Mouse (Mus musculus) forebrain, embryonic 14.5 days (tissue): ENCODE results near the gene Bbs9. TPM values are rescaled to one million over a fixed set of nuclear protein-coding genes. Genes with fewer than 3 reads are reported as not detected.
A peak's percentile ranks its signal among the peaks of the same experiment; 100 is the strongest.

ENCODE experiments used
- ATAC-seq: fragments of 200-750 bp; cut with Nextera tagmentation; 2 replicates; pipeline ENCODE4 v1.8.0; 2017; ENCODE audit warnings: mild to moderate bottlenecking, moderate library complexity
- DNase-seq: peaks from one replicate; pipeline ENCODE4 v3.0.0-alpha.2; 2015; ENCODE audit warnings: low spot score
- H3K27ac ChIP-seq: fragments of 300-500 bp; sonication (generic); 2 replicates; pipeline ENCODE4 v1.5.1; 2014; ENCODE audit warnings: low read depth, mild to moderate bottlenecking, control low read depth, low read length, moderate library complexity
- H3K27me3 ChIP-seq: fragments of 300-500 bp; sonication (generic); replicated peaks from 2 replicates; pipeline ENCODE4 v1.6.1; 2014; ENCODE audit warnings: low read length, control low read depth, mixed read lengths; ENCODE audit not compliant: control insufficient read depth, insufficient read depth
- H3K36me3 ChIP-seq: fragments of 300-500 bp; sonication (generic); 2 replicates; pipeline ENCODE4 v1.6.1; 2014; ENCODE audit warnings: low read length, control low read depth; ENCODE audit not compliant: control insufficient read depth, insufficient read depth
- H3K4me1 ChIP-seq: fragments of 300-500 bp; sonication (generic); 2 replicates; pipeline ENCODE4 v1.6.1; 2014; ENCODE audit warnings: antibody characterized with exemption, low read length, control low read depth; ENCODE audit not compliant: control insufficient read depth, insufficient read depth
- H3K4me2 ChIP-seq: fragments of 300-500 bp; sonication (generic); 2 replicates; pipeline ENCODE4 v1.6.1; 2014; ENCODE audit warnings: mild to moderate bottlenecking, control low read depth, low read length
- H3K4me3 ChIP-seq: fragments of 300-500 bp; sonication (generic); 2 replicates; pipeline ENCODE4 v1.5.1; 2014; ENCODE audit warnings: low read depth, low read length, control low read depth
- H3K9ac ChIP-seq: fragments of 300-500 bp; sonication (generic); 2 replicates; pipeline ENCODE4 v1.6.1; 2014; ENCODE audit warnings: mild to moderate bottlenecking, low read length, control low read depth, moderate library complexity
- H3K9me3 ChIP-seq: fragments of 300-500 bp; sonication (generic); replicated peaks from 2 replicates; pipeline ENCODE4 v1.6.1; 2016; ENCODE audit warnings: low read length, control low read depth, mixed read lengths; ENCODE audit not compliant: control insufficient read depth
- WGBS: fragments of 180-500 bp; shearing (Covaris S2); extraction: QIAGEN DNeasy Blood & Tissue Kit; methylation state at CpG from one replicate; pipeline ENCODE4 v1.1.7; 2014; 5-methylcytosine and 5-hydroxymethylcytosine counted together
- polyA plus RNA-seq: library from polyadenylated mRNA; unstranded; fragments of >200 nt; fragmentation: Nextera tagmentation; extraction: Ambion mirVana; gene quantifications from 2 replicates; pipeline ENCODE4 v1.2.1, GENCODE M21; 2014

Bbs9 gene
- polyA plus RNA-seq, 1 experiment from 2014 or later: 18.1 TPM

DNA sequence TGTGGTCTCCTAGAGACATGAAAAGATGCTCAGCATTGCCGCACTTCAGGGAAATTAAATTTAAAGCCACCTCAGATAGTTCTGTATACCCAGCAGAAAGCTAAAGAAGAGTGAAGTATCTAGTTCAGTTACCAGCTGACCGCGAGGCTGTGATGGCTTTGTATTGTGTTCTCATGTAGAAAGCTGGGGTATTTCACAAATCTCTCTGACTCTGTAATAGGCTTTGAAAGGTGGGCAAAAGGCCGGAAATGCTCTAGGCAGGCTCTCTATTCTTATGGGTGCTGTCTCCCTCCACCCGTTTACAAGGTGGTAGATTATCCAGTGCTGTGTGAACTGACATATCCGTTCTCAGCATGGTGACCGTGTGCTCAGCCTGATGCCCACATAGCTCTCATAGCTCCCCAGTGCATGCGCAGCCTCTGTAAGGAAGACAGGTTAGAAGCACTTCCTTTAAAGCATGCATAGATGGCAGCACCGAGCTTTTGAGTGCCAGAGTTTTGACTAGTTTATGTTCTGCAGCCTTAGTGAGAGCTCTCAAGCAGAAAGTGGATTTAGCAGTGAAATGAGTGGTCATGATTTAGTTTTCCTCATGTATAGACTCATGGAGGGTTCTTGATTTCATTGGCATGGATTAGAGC lies 57.4 kb downstream of the Bbs9 start:
- no peaks in the 10 kb centered on the region for H3K9me3 ChIP-seq
- H3K9ac ChIP-seq: no peak overlapping the region
- no peaks in the 10 kb centered on the region for H3K27me3 ChIP-seq
- H3K4me3 ChIP-seq: no peak overlapping the region
- H3K4me1 ChIP-seq: no peaks in the 10 kb centered on the region; the same call in 1 of the 2 replicates
- DNase-seq: peak; percentile 85
- 53% methylated on average over 9 of the region's 9 CpGs for WGBS
- no peak overlapping the region for H3K27ac ChIP-seq
- H3K4me2 ChIP-seq: no peak overlapping the region
- H3K36me3 ChIP-seq: no peaks in the 10 kb centered on the region
- peak; percentile 92 for ATAC-seq

DNA sequence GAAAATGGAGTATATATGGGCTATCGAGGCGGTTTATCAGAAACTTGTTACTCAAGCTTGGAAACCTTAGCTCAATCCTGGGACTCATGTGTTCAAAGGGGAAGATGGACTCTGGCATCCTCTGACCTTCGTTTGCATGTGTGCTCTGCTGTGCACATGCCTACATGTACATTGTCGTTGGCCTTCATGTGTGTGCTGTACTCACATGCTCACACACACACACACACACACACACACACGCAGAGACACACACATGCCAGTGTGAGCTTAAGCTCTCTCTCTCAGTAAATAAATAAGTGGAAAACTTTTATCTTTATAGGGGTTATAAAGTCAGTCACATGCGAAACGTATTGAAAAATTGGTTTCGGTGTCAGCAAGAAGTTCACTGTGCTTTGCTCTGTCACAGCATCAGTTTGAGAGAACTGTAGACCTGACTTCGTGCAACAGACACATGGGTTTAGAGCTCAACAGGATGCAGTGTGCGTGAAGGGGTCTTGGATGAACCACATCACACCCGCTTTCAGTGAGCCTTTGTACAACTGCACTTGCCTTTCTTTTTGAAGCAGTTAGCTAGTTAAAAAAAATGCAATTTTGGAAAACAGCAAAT lies 62.4 kb downstream of the Bbs9 start:
- 93% methylated on average over 11 of the region's 11 CpGs for WGBS
- Histone ChIP-seq H3K4me3 (no peak overlapping the region), H3K36me3 (no peaks in the 10 kb centered on the region), H3K4me2 (no peak overlapping the region), H3K9me3 (no peaks in the 10 kb centered on the region), H3K4me1 (peaks cover 5% of the 10 kb centered on the region; the same call in 1 of the 2 replicates), H3K27me3 (no peaks in the 10 kb centered on the region), H3K27ac (no peak overlapping the region), H3K9ac (no peak overlapping the region)
- no peak for DNase-seq
- no peak for ATAC-seq

DNA sequence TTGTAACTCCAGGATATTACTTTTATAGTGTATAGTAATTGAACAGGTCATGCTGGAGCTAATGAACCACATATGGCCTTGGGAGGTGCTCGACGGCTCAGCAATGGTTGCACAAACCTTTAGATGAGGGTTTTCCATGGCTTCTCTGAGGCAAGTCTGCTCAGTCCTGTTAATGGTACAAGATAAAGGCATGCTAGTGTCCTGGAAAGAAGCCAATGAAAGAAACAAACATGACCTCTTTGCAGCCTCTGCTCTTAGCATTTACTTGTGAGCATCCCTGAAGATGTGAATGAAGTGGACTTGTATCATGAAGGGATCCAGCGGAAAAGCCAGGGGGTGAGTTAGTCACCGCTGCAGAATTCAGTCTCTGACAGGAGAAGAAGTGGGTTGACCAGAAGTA lies 64.0 kb downstream of the Bbs9 start:
- peaks cover 5% of the 10 kb centered on the region; the same call in 1 of the 2 replicates for H3K4me1 ChIP-seq
- no peak for DNase-seq

DNA sequence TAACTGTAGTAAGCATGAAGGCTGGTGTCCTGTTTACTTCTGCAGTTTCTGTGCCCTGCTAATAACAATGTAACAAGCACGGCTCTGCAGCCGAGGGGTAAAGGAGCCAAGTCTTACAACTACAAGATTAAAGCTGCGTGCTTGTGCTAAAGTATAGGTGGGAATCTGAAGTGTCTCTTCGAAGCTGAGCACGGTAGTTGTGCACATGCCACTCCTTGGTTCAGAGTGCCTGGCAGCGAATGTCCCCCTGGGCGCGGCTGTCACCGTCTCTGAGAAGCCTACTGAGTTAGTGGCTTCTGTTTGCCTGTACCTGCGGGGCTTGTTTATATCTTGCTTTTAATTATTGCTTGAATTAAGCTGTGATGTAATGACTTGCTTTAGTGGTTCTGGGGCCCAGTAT lies 65.6 kb downstream of the Bbs9 start:
- Histone ChIP-seq H3K27me3 (no peaks in the 10 kb centered on the region), H3K27ac (no peak overlapping the region), H3K9ac (no peak overlapping the region), H3K4me1 (peaks cover 5% of the 10 kb centered on the region; the same call in 1 of the 2 replicates), H3K4me2 (no peak overlapping the region), H3K9me3 (no peaks in the 10 kb centered on the region), H3K36me3 (no peaks in the 10 kb centered on the region), H3K4me3 (no peak overlapping the region)
- no peak for DNase-seq
- ATAC-seq: no peak
- 77% methylated on average over 10 of the region's 10 CpGs for WGBS

More for the DNA sequence above, 64.0 kb downstream of the Bbs9 start:
- no peaks in the 10 kb centered on the region for H3K9me3 ChIP-seq
- no peak overlapping the region for H3K4me3 ChIP-seq
- no peaks in the 10 kb centered on the region for H3K27me3 ChIP-seq
- no peak overlapping the region for H3K4me2 ChIP-seq
- no peak overlapping the region for H3K9ac ChIP-seq
- H3K36me3 ChIP-seq: no peaks in the 10 kb centered on the region
- ATAC-seq: no peak
- no peak overlapping the region for H3K27ac ChIP-seq
- WGBS: 86% methylated on average over 4 of the region's 4 CpGs

DNA sequence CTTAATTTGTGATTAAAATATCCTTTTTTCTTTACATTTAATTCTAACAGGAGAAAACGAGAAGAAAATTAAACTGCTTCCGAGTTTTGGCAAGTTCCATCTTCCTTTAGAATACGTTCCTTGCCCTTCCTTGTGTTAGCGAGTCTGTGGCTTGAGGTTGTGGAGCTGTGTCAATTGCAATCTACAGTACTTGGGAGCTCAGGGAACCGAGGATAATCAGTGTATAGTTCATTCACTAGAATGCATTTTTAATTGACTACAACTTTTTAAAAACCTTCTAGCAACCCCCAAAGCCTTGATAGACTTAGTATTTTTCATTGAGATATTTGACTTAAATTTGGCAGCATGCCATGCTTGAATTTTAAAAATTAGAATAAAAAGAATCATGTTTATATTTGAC lies 68.0 kb downstream of the Bbs9 start:
- 16% methylated on average over 5 of the region's 5 CpGs for WGBS
- H3K9me3 ChIP-seq: no peaks in the 10 kb centered on the region
- H3K4me2 ChIP-seq: no peak overlapping the region
- DNase-seq: peak; percentile 55
- H3K27me3 ChIP-seq: no peaks in the 10 kb centered on the region
- no peaks in the 10 kb centered on the region for H3K36me3 ChIP-seq
- H3K9ac ChIP-seq: no peak overlapping the region
- no peak overlapping the region for H3K27ac ChIP-seq
- peaks cover 5% of the 10 kb centered on the region; the same call in 1 of the 2 replicates for H3K4me1 ChIP-seq
- no peak overlapping the region for H3K4me3 ChIP-seq
- ATAC-seq: peak; percentile 71; the same call in 1 of the 2 replicates

DNA sequence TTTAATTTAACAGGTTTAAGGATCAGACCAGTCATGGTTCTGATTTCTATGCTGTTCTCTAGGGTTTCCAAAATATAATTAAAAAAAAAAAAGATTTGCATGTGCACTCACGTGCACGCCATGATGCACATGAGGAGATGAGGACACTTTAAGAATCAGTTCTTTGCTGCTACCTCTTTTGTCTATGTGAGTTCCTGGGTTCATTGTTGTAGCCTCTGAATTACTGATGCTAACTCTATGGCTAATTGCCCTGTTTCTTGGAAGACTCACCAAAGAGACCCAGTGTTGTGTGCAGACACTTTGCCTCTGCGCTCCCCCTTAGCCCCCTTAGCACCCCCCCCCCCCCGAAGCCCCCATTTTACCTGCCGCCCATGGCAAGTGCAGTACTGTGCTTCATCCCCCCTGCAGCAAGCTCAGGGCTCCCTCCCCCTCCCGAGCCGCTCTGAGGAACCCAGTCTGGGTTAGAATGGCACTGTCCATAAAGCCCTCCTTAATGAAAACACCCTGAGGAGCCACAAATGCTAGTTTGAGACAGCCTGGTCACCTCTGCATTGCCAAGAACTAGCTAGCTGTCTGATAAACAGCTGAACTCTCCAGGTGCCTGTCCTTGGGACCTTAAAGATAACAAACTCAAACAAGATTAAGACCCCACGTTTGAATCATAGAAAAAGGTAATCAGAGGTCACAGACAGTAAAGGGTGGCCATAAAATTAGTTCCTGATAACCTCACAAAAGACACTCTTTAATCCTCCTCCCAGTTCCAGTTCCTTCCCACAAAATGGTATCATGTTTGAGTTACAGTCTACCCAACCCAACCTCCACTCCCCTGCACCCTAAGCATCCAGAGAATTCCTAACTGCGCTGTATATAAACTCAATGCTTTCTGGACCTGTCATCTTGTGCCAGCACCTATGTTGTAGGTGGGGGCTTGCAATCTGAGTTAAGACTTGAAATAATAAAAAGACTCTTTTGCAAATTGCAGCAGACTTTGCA lies 69.1 kb downstream of the Bbs9 start:
- Histone ChIP-seq H3K9ac (no peak overlapping the region), H3K4me3 (no peak overlapping the region), H3K27me3 (no peaks in the 10 kb centered on the region), H3K4me2 (no peak overlapping the region), H3K9me3 (no peaks in the 10 kb centered on the region), H3K27ac (no peak overlapping the region), H3K36me3 (no peaks in the 10 kb centered on the region), H3K4me1 (peaks cover 5% of the 10 kb centered on the region; the same call in 1 of the 2 replicates)
- ATAC-seq: peak; percentile 49; the same call in 1 of the 2 replicates
- 24% methylated on average over 9 of the region's 9 CpGs for WGBS
- peak; percentile 40 for DNase-seq

DNA sequence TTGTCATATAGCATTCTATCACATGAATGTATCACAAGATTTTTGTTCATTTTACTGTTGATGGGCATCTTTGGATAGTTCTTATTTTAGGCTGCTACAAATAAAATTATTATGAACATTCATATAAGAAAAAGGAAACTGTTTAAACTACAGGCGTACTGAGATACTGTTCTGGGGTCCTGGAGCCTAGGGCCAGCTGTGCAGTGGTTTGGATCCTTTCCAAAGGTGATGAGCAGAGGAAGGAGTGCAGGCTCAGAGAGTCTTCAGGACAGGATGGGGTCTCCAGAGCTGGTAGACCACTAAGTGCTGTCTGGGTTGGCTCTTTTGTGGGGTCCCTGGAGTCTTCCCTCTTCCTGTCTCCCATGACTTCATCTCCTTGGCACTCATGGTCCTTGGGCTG lies 75.8 kb downstream of the Bbs9 start:
- Histone ChIP-seq H3K9me3 (no peaks in the 10 kb centered on the region), H3K4me2 (no peak overlapping the region), H3K27me3 (no peaks in the 10 kb centered on the region), H3K4me1 (no peaks in the 10 kb centered on the region), H3K27ac (no peak overlapping the region), H3K9ac (no peak overlapping the region), H3K36me3 (no peaks in the 10 kb centered on the region), H3K4me3 (no peak overlapping the region)
- ATAC-seq: no peak
- WGBS: 78% methylated on average over 1 of the region's 1 CpGs
- no peak for DNase-seq

DNA sequence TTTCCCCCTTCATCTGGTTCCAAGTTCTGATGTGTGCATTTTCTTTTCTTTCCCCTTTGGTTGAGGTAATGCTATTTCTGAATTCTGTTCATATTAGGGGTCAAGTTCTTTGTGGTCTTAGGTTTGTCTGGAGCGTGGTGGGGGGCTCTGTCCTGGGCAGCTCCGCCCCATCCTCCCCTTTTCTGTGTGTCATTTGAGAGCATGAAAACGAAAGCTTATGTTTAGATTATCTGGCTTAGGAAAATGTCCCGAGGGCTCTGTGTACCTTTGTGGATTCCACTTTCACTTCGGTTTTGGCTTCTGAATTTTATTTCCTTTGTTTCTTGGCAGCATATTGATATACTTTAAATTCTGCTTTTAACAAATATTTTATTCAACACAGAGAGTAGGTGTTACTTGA lies 80.6 kb downstream of the Bbs9 start:
- ATAC-seq (no peak), DNase-seq (no peak)
- H3K4me1 ChIP-seq: no peaks in the 10 kb centered on the region
- no peak overlapping the region for H3K9ac ChIP-seq
- H3K27ac ChIP-seq: no peak overlapping the region
- no peaks in the 10 kb centered on the region for H3K36me3 ChIP-seq
- no peak overlapping the region for H3K4me3 ChIP-seq
- H3K27me3 ChIP-seq: no peaks in the 10 kb centered on the region
- no peak overlapping the region for H3K4me2 ChIP-seq
- H3K9me3 ChIP-seq: no peaks in the 10 kb centered on the region
- 70% methylated on average over 5 of the region's 5 CpGs for WGBS
